Mouse (Mus musculus) spleen, embryonic (tissue): ENCODE results near the gene Prcp.
"Not testable (repeated sequence)": the region's sequence is repeated elsewhere in the genome, so short reads cannot be mapped to it uniquely, and the experiment has no call there.

ENCODE experiments used
- CTCF ChIA-PET: fragments of 350-600 bp; sonication (Branson Sonifier 250); formaldehyde crosslinking; loops from one replicate; lab custom pipeline; 2022; lab: Charles Lee

The Prcp gene

GRCm38 (mm10) chr7:92967381-92968127 lies 93.3 kb downstream of the Prcp start:
- CTCF ChIA-PET: no interaction called here

GRCm38 (mm10) chr7:92977429-92977828 lies 103.2 kb downstream of the Prcp start:
- CTCF ChIA-PET: no interaction called here

GRCm38 (mm10) chr7:92978225-92978624 lies 104.0 kb downstream of the Prcp start:
- CTCF ChIA-PET: no interaction called here

- CTCF ChIA-PET: not testable (repeated sequence)
These were observed 104.5 kb downstream of the Prcp start for GRCm38 (mm10) chr7:92978720-92979119.

DNA sequence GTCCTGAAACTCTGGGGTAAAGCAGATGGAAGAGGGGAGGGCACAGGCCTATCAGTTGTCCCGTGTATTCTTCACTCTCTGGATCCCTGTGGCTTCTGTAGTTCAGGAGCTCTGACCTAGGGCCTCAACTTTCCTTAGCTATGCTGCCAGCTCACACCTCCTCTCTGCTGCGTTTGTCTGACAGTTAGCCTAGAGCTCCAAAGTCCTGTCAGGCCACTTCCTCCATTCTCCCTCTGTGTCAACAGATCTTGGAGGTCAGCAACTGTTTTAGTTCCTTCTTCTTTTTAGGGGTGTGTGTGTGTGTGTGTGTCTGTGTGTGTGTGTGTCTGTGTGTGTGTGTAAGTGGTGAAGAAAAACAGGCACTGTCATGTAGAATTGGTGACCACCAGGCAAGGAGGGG lies 106.5 kb downstream of the Prcp start:
- CTCF ChIA-PET: no interaction called here

DNA sequence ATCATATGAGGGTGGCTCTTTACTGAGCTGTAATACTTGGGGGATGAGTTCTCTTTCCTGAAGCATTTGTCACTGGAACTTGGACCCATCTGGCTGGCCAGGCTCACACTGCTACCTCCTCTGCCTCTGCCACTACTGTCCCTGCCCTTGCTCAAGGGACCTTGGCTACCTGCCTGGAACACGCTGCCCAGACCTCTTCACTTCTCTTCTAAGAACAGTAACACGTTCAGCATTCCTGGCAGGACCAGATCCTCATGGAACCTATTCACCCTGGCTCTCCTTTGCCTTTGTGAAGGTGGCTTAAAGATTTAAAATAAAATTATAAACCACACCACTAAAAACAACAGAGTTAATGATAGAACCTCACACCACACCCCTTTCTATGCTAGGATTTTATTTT lies 107.6 kb downstream of the Prcp start:
- CTCF ChIA-PET: no interaction called here
